Mouse (Mus musculus): ENCODE measurements around the gene Mon1a. TPM values are rescaled to one million over a fixed set of nuclear protein-coding genes. Genes with fewer than 3 reads are reported as not detected.
A peak's percentile ranks its signal among the peaks of the same experiment; 100 is the strongest.

The Mon1a gene
- polyA plus RNA-seq, 1 experiment: 12.9 TPM

GRCm38 (mm10) chr9:107947241-107948194 lies 59.6 kb downstream of the Mon1a start:
- 81% methylated on average over 31 of the region's 31 CpGs for WGBS

GRCm38 (mm10) chr9:107949184-107949921 lies 61.4 kb downstream of the Mon1a start:
- Histone ChIP-seq H3K4me1 (ENCODE audit: control insufficient read depth, insufficient read depth, low read length) (peaks cover 2% of the 10 kb centered on the region; the same call in 1 of the 2 replicates), H3K4me3 (replicated peaks; ENCODE audit: control insufficient read depth, low read depth, low read length) (no peak overlapping the region), H3K27ac (ENCODE audit: control insufficient read depth, insufficient read depth, low read depth, low read length, poor library complexity) (no peak overlapping the region)
- 71% methylated on average over 13 of the region's 13 CpGs for WGBS
- no peak for TF ChIP-seq POLR2A (IDR thresholded peaks at IDR 0.05; ENCODE audit: borderline replicate concordance, control insufficient read depth, low read depth, low read length)
- no peak for TF ChIP-seq CTCF (IDR thresholded peaks at IDR 0.05; ENCODE audit: control insufficient read depth, insufficient read depth, low read length)

More at GRCm38 (mm10) chr9:107947241-107948194, 59.6 kb downstream of the Mon1a start:
- Histone ChIP-seq H3K27ac (ENCODE audit: control insufficient read depth, insufficient read depth, low read depth, low read length, poor library complexity) (no peak overlapping the region), H3K4me3 (replicated peaks; ENCODE audit: control insufficient read depth, low read depth, low read length) (no peak overlapping the region), H3K4me1 (ENCODE audit: control insufficient read depth, insufficient read depth, low read length) (peaks cover 2% of the 10 kb centered on the region; the same call in 1 of the 2 replicates)
- no peak for TF ChIP-seq POLR2A (IDR thresholded peaks at IDR 0.05; ENCODE audit: borderline replicate concordance, control insufficient read depth, low read depth, low read length)
- no peak for TF ChIP-seq CTCF (IDR thresholded peaks at IDR 0.05; ENCODE audit: control insufficient read depth, insufficient read depth, low read length)

GRCm38 (mm10) chr9:107949922-107950235 lies 61.9 kb downstream of the Mon1a start, which contains the start of gene Traip:
Gene Traip, plus strand, starts transcription at chr9:107950136.
- peak within 1 kb of the TSS; percentile 42; the same call in 1 of the 2 replicates for H3K27ac ChIP-seq (ENCODE audit: control insufficient read depth, insufficient read depth, low read depth, low read length, poor library complexity)
- H3K4me1 ChIP-seq (ENCODE audit: control insufficient read depth, insufficient read depth, low read length): peaks cover 2% of the 10 kb centered on the region; the same call in 1 of the 2 replicates
- TF ChIP-seq CTCF (IDR thresholded peaks at IDR 0.05; ENCODE audit: control insufficient read depth, insufficient read depth, low read length) (no peak), POLR2A (IDR thresholded peaks at IDR 0.05; ENCODE audit: borderline replicate concordance, control insufficient read depth, low read depth, low read length) (no peak)
- WGBS: 70% methylated on average over 10 of the region's 10 CpGs
- H3K4me3 ChIP-seq (replicated peaks; ENCODE audit: control insufficient read depth, low read depth, low read length): peak within 1 kb of the TSS; percentile 97

- H3K27ac ChIP-seq (ENCODE audit: control insufficient read depth, insufficient read depth, low read depth, low read length, poor library complexity): peak overlapping the region; percentile 42; the same call in 1 of the 2 replicates
- 18% methylated on average over 45 of the region's 45 CpGs for WGBS
- H3K4me3 ChIP-seq (replicated peaks; ENCODE audit: control insufficient read depth, low read depth, low read length): peak overlapping the region; percentile 97
- TF ChIP-seq POLR2A (IDR thresholded peaks at IDR 0.05; ENCODE audit: borderline replicate concordance, control insufficient read depth, low read depth, low read length) (peak; percentile 51; the same call in 1 of the 2 replicates), CTCF (IDR thresholded peaks at IDR 0.05; ENCODE audit: control insufficient read depth, insufficient read depth, low read length) (no peak)
- peaks cover 2% of the 10 kb centered on the region; the same call in 1 of the 2 replicates for H3K4me1 ChIP-seq (ENCODE audit: control insufficient read depth, insufficient read depth, low read length)
These were observed 62.8 kb downstream of the Mon1a start for GRCm38 (mm10) chr9:107950460-107951355.

Other genes starting within 250 kb of the Mon1a start
- gene Slc38a3, start 218.6 kb upstream of the Mon1a start, polyA plus RNA-seq (2011; ENCODE audit: insufficient read depth, insufficient read length, low replicate concordance, missing spikeins): 1.8 and 4.7 TPM in 2 replicates
- gene Gnat1, start 208.4 kb upstream of the Mon1a start, polyA plus RNA-seq (2011; ENCODE audit: insufficient read depth, insufficient read length, low replicate concordance, missing spikeins): not detected in 2 replicates
- 3.6 and 5.0 TPM in 2 replicates for gene Sema3f, start 177.7 kb upstream of the Mon1a start, polyA plus RNA-seq (2011; ENCODE audit: insufficient read depth, insufficient read length, low replicate concordance, missing spikeins)
- gene Rbm5, start 117.2 kb upstream of the Mon1a start, polyA plus RNA-seq (2011; ENCODE audit: insufficient read depth, insufficient read length, low replicate concordance, missing spikeins): 97.6 and 118 TPM in 2 replicates
- gene Rbm6, start 14.9 kb upstream of the Mon1a start, polyA plus RNA-seq (2011; ENCODE audit: insufficient read depth, insufficient read length, low replicate concordance, missing spikeins): 78.4 and 110 TPM in 2 replicates
- gene Mst1r, start 18.7 kb downstream of the Mon1a start, polyA plus RNA-seq (2011; ENCODE audit: insufficient read depth, insufficient read length, low replicate concordance, missing spikeins): 0.20 and 0.75 TPM in 2 replicates
- gene Actl11, start 40.3 kb downstream of the Mon1a start, polyA plus RNA-seq (2011; ENCODE audit: insufficient read depth, insufficient read length, low replicate concordance, missing spikeins): not detected in 2 replicates
- gene Camkv, start 47.5 kb downstream of the Mon1a start, polyA plus RNA-seq (2011; ENCODE audit: insufficient read depth, insufficient read length, low replicate concordance, missing spikeins): 0.87 TPM in 1 of 2 replicates, not detected in the other
- gene Traip, start 62.0 kb downstream of the Mon1a start, polyA plus RNA-seq (2011; ENCODE audit: insufficient read depth, insufficient read length, low replicate concordance, missing spikeins): 27.0 and 30.0 TPM in 2 replicates
- 138 and 310 TPM in 2 replicates for gene Uba7, start 87.4 kb downstream of the Mon1a start, polyA plus RNA-seq (2011; ENCODE audit: insufficient read depth, insufficient read length, low replicate concordance, missing spikeins)
- 4.7 TPM in 1 of 2 replicates, not detected in the other for gene Gm20661, start 94.9 kb downstream of the Mon1a start, polyA plus RNA-seq (2011; ENCODE audit: insufficient read depth, insufficient read length, low replicate concordance, missing spikeins)
- 27.9 and 32.3 TPM in 2 replicates for gene Inka1, start 97.7 kb downstream of the Mon1a start, polyA plus RNA-seq (2011; ENCODE audit: insufficient read depth, insufficient read length, low replicate concordance, missing spikeins)
- gene Cdhr4, start 104.3 kb downstream of the Mon1a start, polyA plus RNA-seq (2011; ENCODE audit: insufficient read depth, insufficient read length, low replicate concordance, missing spikeins): 10.6 and 23.4 TPM in 2 replicates
- not detected in 2 replicates for gene Gm20662, start 108.2 kb downstream of the Mon1a start, polyA plus RNA-seq (2011; ENCODE audit: insufficient read depth, insufficient read length, low replicate concordance, missing spikeins)
- 54.3 and 99.5 TPM in 2 replicates for gene Ip6k1, start 114.3 kb downstream of the Mon1a start, polyA plus RNA-seq (2011; ENCODE audit: insufficient read depth, insufficient read length, low replicate concordance, missing spikeins)
- gene Gmppb, start 161.1 kb downstream of the Mon1a start, polyA plus RNA-seq (2011; ENCODE audit: insufficient read depth, insufficient read length, low replicate concordance, missing spikeins): 9.9 and 17.9 TPM in 2 replicates
- gene Amigo3, start 165.0 kb downstream of the Mon1a start, polyA plus RNA-seq (2011; ENCODE audit: insufficient read depth, insufficient read length, low replicate concordance, missing spikeins): 1.0 and 1.6 TPM in 2 replicates
- gene Mst1, start 192.3 kb downstream of the Mon1a start, polyA plus RNA-seq (2011; ENCODE audit: insufficient read depth, insufficient read length, low replicate concordance, missing spikeins): 2.0 and 10.1 TPM in 2 replicates
- gene Rnf123, start 195.2 kb downstream of the Mon1a start, polyA plus RNA-seq (2011; ENCODE audit: insufficient read depth, insufficient read length, low replicate concordance, missing spikeins): 296 and 393 TPM in 2 replicates
- gene Apeh, start 206.5 kb downstream of the Mon1a start, polyA plus RNA-seq (2011; ENCODE audit: insufficient read depth, insufficient read length, low replicate concordance, missing spikeins): 159 and 206 TPM in 2 replicates